Mouse (Mus musculus) ES-E14 (cell line): ENCODE data around the gene Il10ra.

Source experiments
- CHD2 ChIP-seq: IDR thresholded peaks from 2 replicates; pipeline ENCODE4 v1.6.1; 2014; ENCODE audit warnings: mild to moderate bottlenecking, low read depth, low read length, inconsistent platforms
- ZC3H11A ChIP-seq: IDR thresholded peaks from 2 replicates; pipeline ENCODE4 v1.6.1; 2012; ENCODE audit warnings: low read depth, mild to moderate bottlenecking, inconsistent platforms, low read length, borderline replicate concordance

- TF ChIP-seq CHD2 (no peak), ZC3H11A (no peak)
Observed at GRCm38 (mm10) chr9:45252395-45252794, 16.6 kb downstream of the Il10ra start.
